Mouse (Mus musculus) MEL (cell line): Measurements from ENCODE around the gene Medag.

Experiments
- CTCF ChIP-seq, 3 experiments: IDR thresholded peaks in 2 of 3; conservative IDR thresholded peaks in 1 of 3; 2 replicates each; pipeline ENCODE4 v1.5.1; 2011 to 2012; ENCODE audit warnings: low read length in 3 of 3, low read depth in 2 of 3, mild to moderate bottlenecking in 2 of 3, improper control_type of control experiment in 1 of 3, inconsistent platforms in 1 of 3, mixed read lengths in 1 of 3, moderate library complexity in 1 of 3; ENCODE audit not compliant: control insufficient read depth in 1 of 3, insufficient read depth in 1 of 3, poor library complexity in 1 of 3, severe bottlenecking in 1 of 3
- MAZ ChIP-seq: IDR thresholded peaks from 2 replicates; pipeline ENCODE4 v1.6.1; 2012; ENCODE audit warnings: low read depth, mild to moderate bottlenecking, inconsistent platforms, low read length, improper control_type of control experiment
- POLR2AphosphoS5 ChIP-seq: IDR thresholded peaks from 2 replicates; pipeline ENCODE4 v1.6.1; 2012; ENCODE audit warnings: low read depth, borderline replicate concordance, mild to moderate bottlenecking, inconsistent platforms, low read length, moderate library complexity, mixed read lengths
- TAL1 ChIP-seq: IDR thresholded peaks from 2 replicates; pipeline ENCODE4 v1.6.1; 2012; ENCODE audit warnings: mild to moderate bottlenecking, inconsistent platforms, low read length, moderate library complexity, mixed read lengths
- TCF12 ChIP-seq: IDR thresholded peaks from 2 replicates; pipeline ENCODE4 v1.6.1; 2014; ENCODE audit warnings: low read depth, mild to moderate bottlenecking, inconsistent platforms, low read length, improper control_type of control experiment, moderate library complexity
- USF2 ChIP-seq, 2 experiments: IDR thresholded peaks; 2 replicates each; pipeline ENCODE4 v1.6.1; 2011 to 2012; ENCODE audit warnings: improper control_type of control experiment in 2 of 2, low read length in 2 of 2, borderline replicate concordance in 1 of 2, inconsistent platforms in 1 of 2, low read depth in 1 of 2, mild to moderate bottlenecking in 1 of 2; ENCODE audit not compliant: insufficient read depth in 1 of 2

- TF ChIP-seq TCF12 (no peak), TAL1 (no peak), USF2 (IDR thresholded peaks at IDR 0.05; ENCODE audit: borderline replicate concordance in 1 of 2, insufficient read depth in 1 of 2, low read depth in 1 of 2, low read length in 2 of 2) (no peak), MAZ (no peak), CTCF (IDR thresholded peaks at IDR 0.05 in 2 of 3, conservative IDR thresholded peaks at IDR 0.05 in 1 of 3; ENCODE audit: control insufficient read depth in 1 of 3, insufficient read depth in 1 of 3, low read depth in 2 of 3, low read length in 3 of 3, poor library complexity in 1 of 3, severe bottlenecking in 1 of 3) (no peak), POLR2AphosphoS5 (no peak)
Observed at GRCm38 (mm10) chr5:149369373-149370035, 42.0 kb upstream of the Medag start.
